Mouse (Mus musculus) neutrophil, adult 5-6 weeks (primary cell): ENCODE results near the gene Slc38a10. TPM values are rescaled to one million over a fixed set of nuclear protein-coding genes. Genes with fewer than 3 reads are reported as not detected.

Experiments used
- ATAC-seq: fragments of 151-379, 151-347 bp; 2 replicates; pipeline ENCODE4 v1.8.0; 2017; ENCODE audit warnings: mild to moderate bottlenecking, moderate TSS enrichment; ENCODE audit not compliant: insufficient number of reproducible peaks, poor library complexity, low FRiP score, severe bottlenecking; ENCODE audit errors: extremely low read depth
- total RNA-seq: library from RNA; stranded (forward); fragments of 200-1000 nt; gene quantifications from 2 replicates; pipeline ENCODE4 v1.2.3, GENCODE M21; 2017

Gene Slc38a10
- total RNA-seq, 1 experiment from 2014 or later, result 49.0 TPM

DNA sequence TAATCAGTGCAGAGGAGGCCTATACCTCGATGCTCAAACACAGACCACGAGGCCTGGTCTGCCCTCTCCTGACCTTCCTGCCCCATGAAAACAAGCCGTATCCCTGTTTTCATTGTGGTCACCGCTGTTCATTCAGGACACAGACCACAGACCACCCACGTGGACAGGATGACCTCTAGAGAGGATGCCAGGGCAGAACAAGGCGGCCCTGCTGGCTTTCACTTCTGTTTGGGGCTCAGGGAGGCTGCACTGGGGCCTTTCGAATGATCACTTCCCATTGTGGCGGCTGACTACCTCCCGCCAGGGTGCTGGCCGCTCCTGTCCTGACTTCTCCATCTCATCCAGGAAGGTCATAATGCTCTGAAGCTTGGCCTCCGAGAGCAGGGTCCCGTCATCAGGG is 80.1 kb downstream of the Slc38a10 start:
- no peak for ATAC-seq

- ATAC-seq, result no peak
Measured at GRCm38 (mm10) chr11:120070286-120070930, 80.7 kb downstream of the Slc38a10 start.

DNA sequence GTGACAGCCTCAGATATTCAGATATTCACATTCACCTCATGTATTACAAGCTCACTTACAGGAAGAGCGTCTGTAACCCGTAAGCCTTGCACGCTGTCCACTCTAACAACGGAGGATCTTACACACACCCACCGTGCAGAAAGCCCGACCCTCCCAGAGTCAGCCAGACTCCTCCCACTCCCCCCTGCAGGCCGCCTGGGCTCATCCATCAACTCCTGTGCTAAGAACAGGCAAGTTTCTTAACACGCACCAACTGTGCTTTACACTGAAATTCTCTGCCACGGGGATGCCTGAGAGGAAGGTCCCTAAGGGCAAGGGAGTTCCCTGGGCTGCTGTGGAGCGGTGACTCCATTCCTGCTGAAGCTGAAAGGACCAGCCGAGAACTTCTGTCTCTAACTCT is 81.9 kb downstream of the Slc38a10 start:
- no peak for ATAC-seq

GRCm38 (mm10) chr11:120067834-120068233 is 83.3 kb downstream of the Slc38a10 start:
- ATAC-seq, result no peak

GRCm38 (mm10) chr11:120065291-120065690 is 85.9 kb downstream of the Slc38a10 start:
- peak; percentile 45 for ATAC-seq

- no peak for ATAC-seq
Measured at GRCm38 (mm10) chr11:120064668-120065040, 86.5 kb downstream of the Slc38a10 start.

DNA sequence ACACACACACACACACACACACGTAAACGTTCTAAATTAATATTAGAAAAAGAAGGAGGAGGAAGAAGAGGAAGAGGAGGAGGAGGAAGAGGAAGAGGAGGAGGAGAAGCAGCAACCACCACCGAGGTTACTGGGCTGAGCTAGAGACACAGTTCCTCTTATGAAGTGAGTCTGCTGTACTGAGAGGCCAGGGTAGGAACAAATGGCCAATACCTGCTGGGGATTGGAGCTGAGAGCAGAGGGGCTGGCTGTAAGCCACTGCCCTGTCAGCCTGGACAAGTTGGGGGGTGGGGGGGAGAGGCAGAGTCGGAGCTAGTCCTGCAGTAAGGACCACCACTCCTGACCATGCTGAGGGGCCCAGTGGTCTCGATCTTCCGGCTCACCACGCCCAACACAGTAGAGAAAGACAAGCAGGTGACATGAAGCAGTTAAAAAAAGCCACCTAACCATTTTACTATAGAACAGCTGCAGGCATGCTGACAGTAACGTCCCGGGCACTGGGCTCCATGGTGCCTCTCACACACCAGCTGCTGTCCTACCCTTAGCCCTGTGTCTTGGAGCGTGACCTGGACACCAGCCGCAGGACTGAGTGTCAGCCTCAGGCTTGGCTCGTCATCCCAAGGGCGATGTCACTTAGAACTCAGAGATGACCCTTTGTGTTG is 87.0 kb downstream of the Slc38a10 start:
- ATAC-seq, result 0 out of 2 replicates have a peak, but pooled peaks have one; percentile 15

DNA sequence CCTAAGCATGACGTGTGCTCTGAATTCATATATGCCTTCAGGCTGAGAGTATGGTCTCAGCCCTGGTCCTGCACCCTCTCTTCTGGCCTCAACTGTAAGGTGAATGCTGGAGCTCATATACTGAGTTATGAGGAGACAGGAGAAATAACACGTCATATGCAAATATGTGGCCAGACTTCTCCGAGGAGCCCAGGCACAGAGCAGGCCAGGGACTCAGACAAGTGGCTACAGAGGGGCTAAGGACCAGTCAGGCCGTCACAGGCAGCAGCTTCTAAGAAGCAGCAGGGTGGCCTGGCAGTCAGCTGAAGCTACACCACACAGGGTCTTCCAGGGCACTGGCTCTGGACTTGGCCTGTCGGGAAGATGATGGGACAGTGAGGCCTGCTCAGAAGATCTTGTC is 87.8 kb downstream of the Slc38a10 start:
- no peak for ATAC-seq

DNA sequence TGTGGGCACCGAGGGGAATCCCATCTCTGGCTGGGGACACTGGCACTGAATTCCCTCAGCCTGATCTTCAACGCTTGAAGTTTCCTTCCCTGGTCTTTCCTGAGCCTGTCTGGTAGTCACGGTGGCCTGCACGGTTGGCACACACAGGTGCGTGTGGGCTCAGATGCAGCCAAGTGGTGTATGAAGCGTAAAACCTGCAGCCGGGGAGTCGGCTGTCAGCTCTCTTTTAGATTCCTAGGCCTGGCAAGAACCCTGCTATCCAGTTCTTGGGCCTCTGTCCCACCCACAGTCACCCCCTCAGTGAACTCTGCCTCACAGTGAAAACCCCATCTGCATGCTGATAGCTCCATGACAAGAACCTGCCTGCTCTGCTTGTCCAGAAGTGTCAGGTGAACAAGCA is 90.5 kb downstream of the Slc38a10 start:
- ATAC-seq, result no peak

DNA sequence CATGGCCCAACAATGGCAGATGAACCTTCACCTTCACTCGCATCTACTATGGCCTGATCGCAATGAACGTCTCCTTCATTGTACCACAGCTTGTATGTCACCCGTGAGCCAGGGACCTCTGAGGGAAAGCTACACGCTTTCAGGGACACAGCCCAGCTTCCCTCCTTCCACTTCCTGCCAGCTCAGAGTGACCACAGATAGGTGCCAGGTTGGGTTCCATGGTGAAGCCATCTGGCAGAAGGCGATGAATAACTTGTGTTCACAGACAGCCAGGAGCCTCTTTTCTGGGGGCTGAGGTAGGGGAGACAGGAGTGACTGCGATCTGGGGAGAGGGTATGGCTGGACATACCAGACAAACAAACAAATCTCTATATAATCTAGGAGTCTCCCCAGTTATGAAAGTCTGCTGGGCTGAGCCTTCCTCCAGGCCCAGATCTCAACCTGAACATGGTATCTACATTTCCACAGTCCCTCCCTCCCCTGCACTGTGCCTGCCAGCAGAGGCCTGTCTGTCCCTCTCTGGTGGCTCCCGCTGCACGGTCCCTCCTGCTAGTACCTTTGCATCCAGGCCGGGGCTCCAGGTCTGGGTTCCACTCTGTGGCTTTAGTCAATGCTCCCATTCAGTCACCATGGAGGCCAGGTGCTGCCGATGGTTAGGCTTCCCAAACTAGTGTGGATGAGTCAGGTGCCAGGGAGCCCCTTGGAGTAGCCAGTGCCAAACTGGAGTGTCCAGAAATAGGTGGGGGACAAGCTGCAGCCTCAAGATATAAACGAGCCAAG is 95.0 kb downstream of the Slc38a10 start:
- ATAC-seq, result no peak

Other genes with a start within 250 kb of the Slc38a10 start
- gene Chmp6, start 237.9 kb downstream of the Slc38a10 start, total RNA-seq, result 20.0 and 21.4 TPM in 2 replicates
- gene Baiap2, start 208.6 kb downstream of the Slc38a10 start, total RNA-seq, result 8.2 and 14.7 TPM in 2 replicates
- gene Aatk, start 104.2 kb downstream of the Slc38a10 start, total RNA-seq, result 14.4 and 16.2 TPM in 2 replicates
- 6.3 and 12.6 TPM in 2 replicates for gene Cep131, start 64.5 kb downstream of the Slc38a10 start, total RNA-seq
- gene Tepsin, start 52.6 kb downstream of the Slc38a10 start, total RNA-seq, result 15.5 and 30.6 TPM in 2 replicates
- gene Ndufaf8, start 52.4 kb downstream of the Slc38a10 start, total RNA-seq, result 8.8 and 11.3 TPM in 2 replicates
- 0.12 TPM in 1 of 2 replicates, not detected in the other for gene Bahcc1, start 81.6 kb upstream of the Slc38a10 start, total RNA-seq
- 1,411 and 1,557 TPM in 2 replicates for gene Actg1, start 197.2 kb upstream of the Slc38a10 start, total RNA-seq
- gene Fscn2, start 210.2 kb upstream of the Slc38a10 start, total RNA-seq, result 0.47 TPM in 1 of 2 replicates, not detected in the other
- gene Faap100, start 227.4 kb upstream of the Slc38a10 start, total RNA-seq, result 13.3 and 15.6 TPM in 2 replicates